Mouse (Mus musculus) adrenal gland, postnatal 25 days (tissue): Measurements from ENCODE around the gene N4bp2. TPM values are rescaled to one million over a fixed set of nuclear protein-coding genes. Genes with fewer than 3 reads are reported as not detected.
"Not testable (repeated sequence)": the region's sequence is repeated elsewhere in the genome, so short reads cannot be mapped to it uniquely, and the experiment has no call there.

Source experiments
- DNase-seq: peaks from one replicate; pipeline ENCODE4 v3.0.0; 2021; ENCODE audit warnings: mixed read lengths
- total RNA-seq: library from RNA; stranded (reverse); gene quantifications from 2 replicates; pipeline ENCODE4 v1.2.3, GENCODE M21; 2021

Gene N4bp2
- total RNA-seq, 1 experiment from 2014 or later = 28.0 TPM

DNA sequence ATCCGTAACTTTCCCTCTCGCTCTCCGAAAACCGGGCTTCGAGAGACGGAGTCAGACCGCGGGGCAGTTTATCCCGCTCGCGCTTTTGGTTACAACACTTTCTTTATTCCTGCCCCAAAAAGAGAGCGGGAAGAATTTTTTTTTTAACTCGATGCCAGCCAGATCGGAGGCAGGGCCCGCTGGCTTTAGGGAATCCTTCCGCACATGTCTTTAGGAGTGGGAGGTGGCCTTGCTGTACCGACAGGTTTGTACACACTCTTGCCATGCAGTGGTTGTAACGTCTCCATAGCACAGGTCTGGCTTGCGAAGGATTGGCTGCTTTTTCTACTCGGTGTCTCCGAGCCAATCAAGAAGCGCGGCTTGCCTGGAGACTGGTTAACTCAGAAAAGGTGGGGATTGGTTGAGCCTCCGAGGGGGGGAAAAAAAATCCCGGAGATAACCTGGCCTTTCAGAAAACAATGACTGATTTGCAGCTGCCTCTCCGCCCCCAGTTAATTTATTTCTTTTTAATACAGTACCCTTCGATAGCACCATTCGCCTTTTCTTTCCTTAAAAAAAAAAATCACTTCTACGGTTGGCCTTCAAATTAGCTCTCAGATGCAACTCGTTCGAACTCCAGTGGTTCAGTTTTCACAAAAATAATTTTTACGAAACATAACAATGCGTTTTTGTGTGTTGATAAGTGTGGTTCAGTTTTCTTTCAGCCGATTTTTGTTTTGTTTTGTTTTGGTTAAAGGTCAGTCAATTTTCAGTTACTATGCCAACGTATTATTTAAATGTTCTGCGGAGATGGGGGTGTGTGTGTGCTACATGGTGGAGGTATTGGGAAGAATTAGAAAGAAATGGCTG, 1.7 kb downstream of the N4bp2 start:
- peak; percentile 82 for DNase-seq

- DNase-seq = no peak
Measured at GRCm38 (mm10) chr5:65765635-65765911, 2.3 kb downstream of the N4bp2 start.

- DNase-seq = no peak
Measured at GRCm38 (mm10) chr5:65768007-65768406, 4.7 kb downstream of the N4bp2 start.

- no peak for DNase-seq
Measured at GRCm38 (mm10) chr5:65770065-65770464, 6.7 kb downstream of the N4bp2 start.

- no peak for DNase-seq
Measured at GRCm38 (mm10) chr5:65770493-65770892, 7.2 kb downstream of the N4bp2 start.

GRCm38 (mm10) chr5:65773957-65774356, 10.6 kb downstream of the N4bp2 start:
- DNase-seq = not testable (repeated sequence)

- no peak for DNase-seq
Measured at GRCm38 (mm10) chr5:65776166-65776565, 12.8 kb downstream of the N4bp2 start.

GRCm38 (mm10) chr5:65776907-65777306, 13.6 kb downstream of the N4bp2 start:
- DNase-seq = no peak

DNA sequence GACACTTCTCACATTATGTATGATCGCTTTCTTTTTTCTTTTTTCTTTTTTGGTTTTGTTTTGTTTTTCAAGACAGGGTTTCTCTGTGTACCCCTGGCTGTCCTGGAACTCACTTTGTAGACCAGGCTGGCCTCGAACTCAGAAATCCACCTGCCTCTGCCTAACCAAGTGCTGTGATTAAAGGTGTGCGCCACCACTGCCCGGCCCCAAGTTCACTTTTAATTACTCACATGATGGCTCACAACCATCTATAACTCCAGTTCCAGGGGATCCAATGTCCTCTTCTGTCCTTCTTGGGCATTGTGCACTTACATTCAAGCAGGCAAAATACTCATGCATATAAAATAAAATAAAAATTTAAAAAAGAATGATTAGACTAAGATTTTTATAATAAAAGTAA, 15.7 kb downstream of the N4bp2 start:
- DNase-seq = not testable (repeated sequence)

- DNase-seq = no peak
Measured at GRCm38 (mm10) chr5:65779401-65780063, 16.2 kb downstream of the N4bp2 start.

DNA sequence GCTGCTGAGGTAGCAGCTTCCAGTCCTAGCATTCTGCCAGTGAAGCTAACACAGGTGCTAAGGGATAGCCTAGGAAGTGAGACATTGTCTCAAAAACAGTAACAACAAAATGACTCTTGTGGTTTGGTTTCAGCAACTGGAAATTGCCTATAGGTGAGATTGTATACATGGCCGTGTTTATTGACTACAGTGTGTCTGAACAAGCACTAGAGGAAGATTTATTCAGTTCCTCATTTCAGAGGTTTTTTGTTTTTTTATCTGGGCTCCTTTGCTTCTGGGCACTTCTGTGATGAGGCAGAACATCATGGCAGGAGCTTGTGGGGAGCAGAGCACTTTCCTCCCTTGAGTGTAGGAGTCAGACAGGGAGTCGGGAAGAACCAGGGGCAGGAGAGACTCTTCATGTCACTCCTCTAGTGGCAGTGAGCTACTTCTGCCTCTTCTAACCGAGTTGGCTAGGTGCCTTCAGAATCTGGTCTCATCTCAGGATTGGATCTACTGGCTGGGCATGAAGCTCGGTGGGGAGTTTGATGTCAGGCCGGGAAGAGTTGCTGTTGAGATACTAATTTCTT, 17.9 kb downstream of the N4bp2 start:
- no peak for DNase-seq

DNA sequence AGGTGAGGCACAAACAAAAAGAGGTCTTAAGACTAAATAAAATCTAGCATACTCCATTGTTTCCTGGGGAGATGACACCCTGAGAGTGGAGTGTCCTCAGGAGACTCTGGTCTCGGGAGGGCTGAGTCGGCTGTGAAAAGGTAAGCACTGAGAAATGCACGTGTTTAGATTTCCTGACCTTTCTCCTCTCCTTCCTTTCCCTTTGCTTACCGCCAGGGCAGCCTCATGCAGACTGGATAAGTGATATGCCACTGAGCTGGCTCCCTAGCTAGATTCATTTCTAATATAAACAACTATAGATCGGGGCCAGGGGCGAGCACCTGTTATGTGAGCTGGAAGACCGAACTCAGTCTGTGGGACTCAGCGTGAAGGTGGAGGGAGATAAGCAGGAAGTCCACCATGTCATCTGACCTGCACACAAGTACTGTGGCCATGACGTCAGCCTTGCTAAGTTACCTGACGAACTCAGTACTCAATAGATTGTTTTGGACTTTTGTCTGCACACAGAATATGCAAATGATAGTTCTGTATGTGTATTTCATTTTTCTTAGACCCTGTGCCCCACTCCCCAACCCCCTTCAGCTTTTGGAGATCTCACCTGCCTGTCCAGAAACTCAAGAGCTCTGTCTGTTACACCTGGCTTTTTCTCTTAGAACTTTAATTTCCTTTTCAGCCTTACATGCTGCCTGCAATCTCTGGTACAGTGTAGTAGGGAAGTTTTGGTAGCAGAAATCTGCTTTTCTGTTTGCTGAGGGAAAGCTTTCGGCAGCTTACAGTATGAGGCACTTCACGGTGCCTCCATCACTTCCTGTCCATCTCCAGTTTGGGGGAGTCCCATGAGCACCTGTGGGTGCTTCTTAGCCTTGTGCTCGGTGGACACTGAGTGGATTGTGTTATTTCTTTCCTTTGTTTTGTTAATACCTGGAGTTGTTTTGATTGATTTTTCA, 18.7 kb downstream of the N4bp2 start:
- no peak for DNase-seq

DNA sequence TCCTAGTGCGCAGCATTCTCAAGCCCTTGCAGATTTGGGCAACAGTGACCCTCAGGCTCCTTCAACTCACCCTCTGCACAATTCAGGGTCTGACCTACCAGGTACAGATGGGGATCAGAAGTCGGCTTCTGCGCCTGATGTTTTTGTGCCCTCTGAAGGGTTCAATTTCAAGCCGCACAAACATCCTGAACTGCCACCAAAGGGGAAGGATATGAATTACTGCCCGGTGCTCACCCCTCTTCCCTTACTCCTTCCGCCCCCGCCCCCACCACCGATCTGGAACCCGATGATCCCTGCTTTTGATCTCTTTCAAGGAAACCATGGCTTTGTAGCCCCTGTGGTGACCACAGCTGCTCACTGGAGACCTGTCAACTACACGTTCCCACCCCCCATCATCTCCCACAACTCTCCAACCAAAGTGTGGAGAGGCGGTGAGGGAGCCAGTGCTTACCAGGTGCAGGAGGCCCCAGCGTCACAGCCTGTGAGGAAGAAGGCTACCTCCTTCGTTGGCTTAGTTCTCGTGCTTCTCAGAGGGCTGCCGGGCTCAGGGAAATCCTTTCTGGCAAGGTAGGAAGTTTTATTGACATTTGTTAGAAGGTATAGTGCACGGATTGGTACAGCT, 27.4 kb downstream of the N4bp2 start:
- no peak for DNase-seq

DNA sequence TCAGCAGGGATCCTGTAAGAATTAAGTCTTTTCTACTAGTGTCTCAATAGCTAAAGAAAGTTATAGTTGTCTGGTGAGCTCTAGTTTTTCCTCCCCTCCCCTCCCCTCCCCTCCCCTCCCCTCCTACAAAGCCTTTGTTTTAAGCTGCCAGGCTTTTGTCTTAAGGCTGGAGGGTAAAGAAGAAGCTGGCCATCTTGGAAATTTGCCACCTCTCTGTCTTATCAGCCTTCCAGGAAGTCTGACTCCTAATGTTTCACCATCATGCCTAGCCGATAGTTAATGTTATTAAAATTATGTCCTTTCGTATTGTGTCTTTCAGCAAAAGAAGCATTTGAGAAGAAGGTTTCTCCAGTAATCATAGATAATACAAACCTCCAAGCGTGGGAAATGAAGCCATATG, 30.9 kb downstream of the N4bp2 start:
- no peak for DNase-seq

GRCm38 (mm10) chr5:65794702-65795101, 31.4 kb downstream of the N4bp2 start:
- DNase-seq = no peak

DNA sequence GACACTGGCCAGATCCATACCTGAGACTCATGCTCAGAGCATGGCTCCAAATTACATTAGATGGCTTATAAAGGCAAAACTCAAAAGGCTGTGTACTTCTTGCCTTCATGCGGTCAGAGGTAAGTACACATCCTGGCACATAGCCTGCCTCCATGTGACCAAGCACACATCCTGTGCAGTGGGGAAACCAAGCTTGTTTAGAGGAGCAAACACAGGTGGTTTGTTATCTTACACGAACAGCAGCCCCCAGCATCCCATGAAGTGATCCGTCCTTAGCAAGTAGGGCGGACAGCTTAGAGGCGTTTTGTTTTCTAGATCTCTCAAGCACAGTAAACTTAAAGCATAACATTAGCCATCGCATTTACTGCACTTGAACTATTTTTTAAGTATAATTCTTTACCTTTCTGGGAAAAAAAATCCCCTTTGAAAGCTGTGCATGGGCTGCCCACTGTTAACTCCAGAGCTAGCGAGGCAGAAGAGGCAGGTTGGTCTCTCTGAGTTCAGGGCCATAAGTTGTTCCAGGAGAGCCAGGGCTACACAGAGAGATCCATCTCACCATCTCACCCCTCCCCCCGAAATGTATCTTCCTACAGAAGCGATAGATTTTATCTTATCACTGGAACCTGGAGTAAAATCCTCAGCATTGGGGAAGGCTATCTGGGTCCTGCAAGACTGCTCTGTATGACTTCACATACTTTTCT, 32.1 kb downstream of the N4bp2 start:
- no peak for DNase-seq

DNA sequence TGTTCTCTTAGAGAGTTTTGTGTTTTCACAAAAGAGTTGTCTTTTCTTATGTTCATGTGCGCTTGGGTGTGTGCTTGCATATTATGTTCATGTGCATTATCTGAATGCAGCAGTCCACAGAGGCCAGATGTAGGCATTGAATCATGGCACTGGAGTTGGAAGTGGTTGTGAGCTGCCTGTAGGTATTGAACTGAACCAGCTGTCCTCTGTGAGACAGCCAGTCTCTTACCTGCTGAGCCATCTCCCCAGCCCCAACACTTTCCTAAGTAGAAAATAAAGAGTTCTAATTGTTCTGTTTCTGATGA, 32.6 kb downstream of the N4bp2 start:
- no peak for DNase-seq

GRCm38 (mm10) chr5:65823601-65824133, 60.3 kb downstream of the N4bp2 start:
- peak; percentile 24 for DNase-seq

DNA sequence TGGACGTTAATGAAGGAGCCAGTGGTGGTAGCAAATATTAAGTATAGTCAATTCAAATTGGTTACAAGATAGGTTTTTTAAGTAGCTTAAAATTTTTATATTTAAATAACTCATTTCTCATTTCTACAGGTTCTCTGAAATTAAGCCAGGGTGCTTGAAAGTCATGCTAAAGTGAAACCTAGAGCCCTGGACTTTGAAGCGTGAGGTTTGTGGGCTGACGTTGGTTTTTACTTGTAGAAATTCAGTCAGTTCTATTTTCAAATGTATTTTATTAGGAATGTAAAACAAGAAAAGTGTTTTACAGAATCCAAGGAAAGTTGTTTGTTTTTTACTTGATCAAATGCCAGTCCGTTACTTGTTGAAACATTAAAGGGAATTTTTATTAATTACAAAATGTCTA, 63.2 kb downstream of the N4bp2 start:
- no peak for DNase-seq

- no peak for DNase-seq
Measured at GRCm38 (mm10) chr5:65827102-65827501, 63.8 kb downstream of the N4bp2 start.

GRCm38 (mm10) chr5:65828261-65828660, 64.9 kb downstream of the N4bp2 start:
- no peak for DNase-seq
